ENCODE assay signal across 9 mouse cellular contexts in genomic region chr14:62555309-62555829, GRCm38 (mm10). TPM values are rescaled to one million over a fixed set of nuclear protein-coding genes. Genes with fewer than 3 reads are reported as not detected.
DNase-seq lines count a peak whose midpoint lies in the region; ATAC-seq lines count a peak whose summit lies in the region.
"Had no signal": no experiment of that assay in that cellular context is flagged by ENCODE, and none has a peak within 500 bp of the region (broad histone marks: within the 10 kb centered on the region; RNA-seq: fewer than 3 reads in every experiment).

TSS of gene Fam124a (plus strand) at chr14:62555737.

- H3K4me2 ChIP-seq in intestine, embryonic 14.5 days (ENCODE audit: low read length) = peak within 1 kb of the TSS; percentile 93

- under 1% methylated on average over 44 of the region's 51 CpGs for WGBS in intestine, embryonic 14.5 days

- peak; percentile 68 for DNase-seq in adrenal gland, postnatal 25 days
- DNase-seq in embryo, embryonic 11 days = peak; percentile 90
- DNase-seq in gastrocnemius, postnatal 4 days (ENCODE audit: low spot score in 2 of 2) = peak; percentile 44 to 69
- DNase-seq in intestine, embryonic 14.5 days (ENCODE audit: low spot score) = peak; percentile 89
- DNase-seq in left cerebral cortex, postnatal 10 days (ENCODE audit: extremely low spot score in 1 of 2, low spot score in 2 of 2) = peak; percentile 74 to 87
- peak; percentile 75 for DNase-seq in right cerebral cortex, postnatal 14 days
- peak; percentile 56 for DNase-seq in yolk sac, embryonic 10.5 days (ENCODE audit: low spot score)

- no peaks in the 10 kb centered on the region for H3K36me3 ChIP-seq in intestine, embryonic 14.5 days (ENCODE audit: control insufficient read depth, insufficient read depth, low read length)
- no peaks in the 10 kb centered on the region for H3K36me3 ChIP-seq in megakaryocyte, embryonic 14.5 days (replicated peaks; ENCODE audit: low read length)

- H3K9ac ChIP-seq in intestine, embryonic 14.5 days (ENCODE audit: low read length) = peak within 1 kb of the TSS; percentile 55

- H3K9me3 ChIP-seq in intestine, embryonic 14.5 days (ENCODE audit: control insufficient read depth, low read length) = no peaks in the 10 kb centered on the region
- 0 out of 2 replicates have a peak, but pooled peaks cover 2% of the 10 kb centered on the region for H3K9me3 ChIP-seq in megakaryocyte, embryonic 14.5 days

- peak within 1 kb of the TSS; percentile 62 for H3K4me3 ChIP-seq in intestine, embryonic 14.5 days (ENCODE audit: low read depth, low read length)
- H3K4me3 ChIP-seq in megakaryocyte, embryonic 14.5 days (replicated peaks) = peak within 1 kb of the TSS; percentile 91

- intact Hi-C loops in left cerebral cortex, postnatal 10 days (cut with DNase I) = loop anchor here (5.0 kb wide), 1 partner anchor 63 kb away; no protein-coding TSS in a partner anchor

- peaks cover 5% of the 10 kb centered on the region; the same call in 1 of the 2 replicates for H3K4me1 ChIP-seq in intestine, embryonic 14.5 days (replicated peaks; ENCODE audit: control insufficient read depth, insufficient read depth, low read length)
- peaks cover 13% of the 10 kb centered on the region for H3K4me1 ChIP-seq in megakaryocyte, embryonic 14.5 days

- ATAC-seq in intestine, embryonic 14.5 days (replicated peaks; ENCODE audit: low FRiP score, low TSS enrichment, low read depth) = peak; percentile 87

- peaks cover 6% of the 10 kb centered on the region for H3K27me3 ChIP-seq in intestine, embryonic 14.5 days (replicated peaks; ENCODE audit: control insufficient read depth, insufficient read depth, low read length)
- H3K27me3 ChIP-seq in megakaryocyte, embryonic 14.5 days (replicated peaks) = peaks cover 61% of the 10 kb centered on the region

- H3K27ac ChIP-seq in intestine, embryonic 14.5 days (ENCODE audit: low read depth) = no peak within 1 kb of the TSS

RNA-seq across cellular contexts. Expression of gene Fam124a, which starts in this region (rescaled TPM):
- total RNA-seq in adrenal gland, postnatal 25 days (2021) = 1.0 and 1.5 TPM in 2 replicates
- 1 to 10 TPM; 4.1 to 4.3 TPM for total RNA-seq in gastrocnemius, postnatal 4 days (2021)
- polyA plus RNA-seq in intestine, embryonic 14.5 days (2014; fragmentation: Nextera tagmentation; extraction: Ambion mirVana) = 3.3 and 4.0 TPM in 2 replicates
- 10 to 100 TPM; 69.1 to 81.2 TPM for total RNA-seq in left cerebral cortex, postnatal 10 days (2021)
- 0.92 TPM in 1 of 2 replicates, not detected in the other for polyA plus RNA-seq in megakaryocyte, embryonic 14.5 days (2012; ENCODE audit: insufficient read depth, low replicate concordance)
- total RNA-seq: neutrophil, adult 5-6 weeks had no signal

Comparison
In these comparisons a context has a peak if more than half of its experiments do, and no peak if none do; other contexts are left out.
1. RNA of gene Fam124a (total RNA-seq): 69.1 to 81.2 TPM in left cerebral cortex, postnatal 10 days; 4.1 to 4.3 TPM in gastrocnemius, postnatal 4 days and 1.0 to 1.5 TPM in adrenal gland, postnatal 25 days; every median in the first group is over 10 times any median in the second.
2. Peak in every context shown above with its lines, with median percentiles within 50 percentile points of each other: DNase-seq.